8 mouse cellular contexts compared by ENCODE assay signal in genomic region chr17:25860832-25861703, GRCm38 (mm10). TPM values are rescaled to one million over a fixed set of nuclear protein-coding genes. Genes with fewer than 3 reads are reported as not detected.
DNase-seq lines count a peak whose midpoint lies in the region; ATAC-seq and TF ChIP-seq lines count a peak whose summit lies in the region.

TSS of gene Wdr90 (minus strand) at chr17:25861501.

- peak within 1 kb of the TSS; percentile 89 for H3K27ac ChIP-seq in embryonic facial prominence, embryonic 13.5 days
- peak within 1 kb of the TSS; percentile 58 for H3K27ac ChIP-seq in kidney, adult 2 months (ENCODE audit: insufficient read depth, low read depth, low read length)
- peak within 1 kb of the TSS; percentile 75 for H3K27ac ChIP-seq in limb, embryonic 11.5 days (replicated peaks; ENCODE audit: low read depth, low read length)
- H3K27ac ChIP-seq in midbrain, embryonic 13.5 days, result peak within 1 kb of the TSS; percentile 88
- peak within 1 kb of the TSS; percentile 46 for H3K27ac ChIP-seq in small intestine, adult 2 months (ENCODE audit: insufficient read depth, low read depth, low read length)

- peak; percentile 86 for ATAC-seq in embryonic facial prominence, embryonic 13.5 days (ENCODE audit: insufficient number of reproducible peaks, insufficient read depth, low FRiP score, low TSS enrichment, low read depth)
- peak; percentile 90 for ATAC-seq in limb, embryonic 11.5 days (ENCODE audit: insufficient number of reproducible peaks, low FRiP score, low TSS enrichment, low read depth)
- peak; percentile 98 for ATAC-seq in midbrain, embryonic 13.5 days

- peak within 1 kb of the TSS; percentile 71 for H3K4me3 ChIP-seq in embryonic facial prominence, embryonic 13.5 days
- H3K4me3 ChIP-seq in kidney, adult 2 months (ENCODE audit: insufficient read depth, low read depth, low read length), result peak within 1 kb of the TSS; percentile 62
- H3K4me3 ChIP-seq in limb, embryonic 11.5 days (ENCODE audit: low read depth, low read length), result peak within 1 kb of the TSS; percentile 64
- peak within 1 kb of the TSS; percentile 69 for H3K4me3 ChIP-seq in midbrain, embryonic 13.5 days (replicated peaks)
- peak within 1 kb of the TSS; percentile 81 for H3K4me3 ChIP-seq in small intestine, adult 2 months (ENCODE audit: low read depth, low read length)

- H3K9me3 ChIP-seq in embryonic facial prominence, embryonic 13.5 days, result no peaks in the 10 kb centered on the region
- no peaks in the 10 kb centered on the region for H3K9me3 ChIP-seq in limb, embryonic 11.5 days (ENCODE audit: control insufficient read depth, low read length)
- no peaks in the 10 kb centered on the region for H3K9me3 ChIP-seq in midbrain, embryonic 13.5 days

- WGBS in embryonic facial prominence, embryonic 13.5 days, result 3% methylated on average over 65 of the region's 65 CpGs
- WGBS in kidney, adult 2 months, result 3% methylated on average over 65 of the region's 65 CpGs
- WGBS in limb, embryonic 11.5 days, result 4% methylated on average over 61 of the region's 65 CpGs
- 3% methylated on average over 65 of the region's 65 CpGs for WGBS in midbrain, embryonic 13.5 days
- 2% methylated on average over 65 of the region's 65 CpGs for WGBS in small intestine, adult 2 months

- peak within 1 kb of the TSS; percentile 85 for H3K9ac ChIP-seq in embryonic facial prominence, embryonic 13.5 days
- peak within 1 kb of the TSS; percentile 85 for H3K9ac ChIP-seq in limb, embryonic 11.5 days (ENCODE audit: low read length)
- peak within 1 kb of the TSS; percentile 88 for H3K9ac ChIP-seq in midbrain, embryonic 13.5 days (replicated peaks)

- no peaks in the 10 kb centered on the region for H3K27me3 ChIP-seq in embryonic facial prominence, embryonic 13.5 days
- no peaks in the 10 kb centered on the region for H3K27me3 ChIP-seq in kidney, adult 2 months (replicated peaks; ENCODE audit: control insufficient read depth, insufficient read depth, low read length)
- H3K27me3 ChIP-seq in limb, embryonic 11.5 days (ENCODE audit: control insufficient read depth, insufficient read depth, low read length), result no peaks in the 10 kb centered on the region
- H3K27me3 ChIP-seq in midbrain, embryonic 13.5 days, result no peaks in the 10 kb centered on the region
- H3K27me3 ChIP-seq in small intestine, adult 2 months (ENCODE audit: control insufficient read depth, insufficient read depth, low read length), result no peaks in the 10 kb centered on the region

- H3K4me1 ChIP-seq in embryonic facial prominence, embryonic 13.5 days, result peaks cover 24% of the 10 kb centered on the region
- H3K4me1 ChIP-seq in kidney, adult 2 months (ENCODE audit: control insufficient read depth, insufficient read depth, low read length), result peaks cover 11% of the 10 kb centered on the region; the same call in 1 of the 2 replicates
- H3K4me1 ChIP-seq in limb, embryonic 11.5 days (ENCODE audit: control insufficient read depth, insufficient read depth, low read length), result peaks cover 10% of the 10 kb centered on the region
- peaks cover 26% of the 10 kb centered on the region for H3K4me1 ChIP-seq in midbrain, embryonic 13.5 days (replicated peaks)
- peaks cover 35% of the 10 kb centered on the region for H3K4me1 ChIP-seq in small intestine, adult 2 months (ENCODE audit: control insufficient read depth, insufficient read depth, insufficient read length, low read length)

- 0 out of 2 replicates have a peak, but pooled peaks cover 4% of the 10 kb centered on the region for H3K36me3 ChIP-seq in embryonic facial prominence, embryonic 13.5 days
- no peaks in the 10 kb centered on the region for H3K36me3 ChIP-seq in kidney, adult 2 months (ENCODE audit: control insufficient read depth, insufficient read depth, low read length)
- no peaks in the 10 kb centered on the region; the same call in 1 of the 2 replicates for H3K36me3 ChIP-seq in limb, embryonic 11.5 days (ENCODE audit: control insufficient read depth, insufficient read depth, low read length)
- no peaks in the 10 kb centered on the region for H3K36me3 ChIP-seq in midbrain, embryonic 13.5 days
- H3K36me3 ChIP-seq in small intestine, adult 2 months (ENCODE audit: control insufficient read depth, insufficient read depth, low read length), result no peaks in the 10 kb centered on the region

- TF ChIP-seq CTCF in kidney, adult 2 months (conservative IDR thresholded peaks at IDR 0.05; ENCODE audit: insufficient read depth, insufficient read length, low read depth, low read length), result peak; percentile 28; the same call in 1 of the 2 replicates
- no peak for TF ChIP-seq CTCF in small intestine, adult 2 months (IDR thresholded peaks at IDR 0.05; ENCODE audit: extremely low read depth, insufficient read length, insufficient replicate concordance, low read depth, low read length)

- peak within 1 kb of the TSS; percentile 78 for H3K4me2 ChIP-seq in embryonic facial prominence, embryonic 13.5 days
- peak within 1 kb of the TSS; percentile 92 for H3K4me2 ChIP-seq in limb, embryonic 11.5 days (ENCODE audit: low read depth, severe bottlenecking)
- peak within 1 kb of the TSS; percentile 90 for H3K4me2 ChIP-seq in midbrain, embryonic 13.5 days (replicated peaks)

- DNase-seq in 3T3-L1 (ENCODE audit: low read depth, low spot score), result peak; percentile 94
- peak; percentile 77 to 83 for DNase-seq in adrenal gland, postnatal 4 days (ENCODE audit: low spot score in 2 of 2)
- peak; percentile 92 to 95 for DNase-seq in heart, adult 18-20 months
- DNase-seq in kidney, adult 2 months, result peak; percentile 94
- DNase-seq in limb, embryonic 11.5 days (ENCODE audit: low spot score), result peak; percentile 90

- TF ChIP-seq POLR2A in kidney, adult 2 months (IDR thresholded peaks at IDR 0.05; ENCODE audit: low read depth, low read length), result no peak
- no peak for TF ChIP-seq POLR2A in small intestine, adult 2 months (IDR thresholded peaks at IDR 0.05; ENCODE audit: low read depth, low read length)

RNA-seq across cellular contexts. Expression of gene Wdr90, which starts in this region (rescaled TPM):
- 10 to 100 TPM; 53.1 to 58.9 TPM for total RNA-seq in adrenal gland, postnatal 4 days (2021)
- polyA plus RNA-seq in embryonic facial prominence, embryonic 13.5 days (2015; fragmentation: Nextera tagmentation; extraction: Ambion mirVana), result 30.0 and 31.2 TPM in 2 replicates
- 1 to 10 TPM; 1.0 to 2.3 TPM for total RNA-seq in heart, adult 18-20 months (2021)
- polyA plus RNA-seq in kidney, adult 2 months (2012; rRNA removed), result 23.8 and 25.5 TPM in 2 replicates
- 19.3 and 22.4 TPM in 2 replicates for polyA plus RNA-seq in limb, embryonic 11.5 days (2014; fragmentation: Nextera tagmentation; extraction: Ambion mirVana)
- 20.1 and 22.4 TPM in 2 replicates for polyA plus RNA-seq in midbrain, embryonic 13.5 days (2015; fragmentation: Nextera tagmentation; extraction: Ambion mirVana)
- 8.3 and 13.3 TPM in 2 replicates for polyA plus RNA-seq in small intestine, adult 2 months (2012; rRNA removed)

Comparison
In these comparisons a context has a peak if more than half of its experiments do, and no peak if none do; other contexts are left out.
1. Peak in every context shown above with its lines: DNase-seq, ATAC-seq, H3K4me3 ChIP-seq and H3K27ac ChIP-seq.
2. RNA of gene Wdr90 (total RNA-seq): 53.1 to 58.9 TPM in adrenal gland, postnatal 4 days; 1.0 to 2.3 TPM in heart, adult 18-20 months; every median in the first group is over 10 times any median in the second.